Mouse (Mus musculus) heart, embryonic 15.5 days (tissue): Measurements from ENCODE around the gene Ypel4. TPM values are rescaled to one million over a fixed set of nuclear protein-coding genes. Genes with fewer than 3 reads are reported as not detected.

Experiments used
- ATAC-seq: fragments of 200-750 bp; cut with Nextera tagmentation; replicated peaks from 2 replicates; pipeline ENCODE4 v1.8.0; 2017; ENCODE audit warnings: low read depth, moderate TSS enrichment; ENCODE audit not compliant: insufficient number of reproducible peaks, insufficient read depth, low FRiP score
- H3K27ac ChIP-seq: fragments of 300-500 bp; sonication (generic); 2 replicates; pipeline ENCODE4 v1.5.1; 2015; ENCODE audit warnings: mild to moderate bottlenecking, inconsistent platforms
- H3K27me3 ChIP-seq: fragments of 300-500 bp; sonication (generic); 2 replicates; pipeline ENCODE4 v1.6.1; 2015; ENCODE audit warnings: inconsistent platforms
- H3K36me3 ChIP-seq: fragments of 300-500 bp; sonication (generic); 2 replicates; pipeline ENCODE4 v1.6.1; 2015; ENCODE audit warnings: mild to moderate bottlenecking, inconsistent platforms
- H3K4me1 ChIP-seq: fragments of 300-500 bp; sonication (generic); replicated peaks from 2 replicates; pipeline ENCODE4 v1.6.1; 2015; ENCODE audit warnings: inconsistent platforms
- H3K4me2 ChIP-seq: fragments of 300-500 bp; sonication (generic); 2 replicates; pipeline ENCODE4 v1.6.1; 2015; ENCODE audit warnings: inconsistent platforms, mild to moderate bottlenecking, moderate library complexity
- H3K4me3 ChIP-seq: fragments of 300-500 bp; sonication (generic); 2 replicates; pipeline ENCODE4 v1.5.1; 2015; ENCODE audit warnings: mild to moderate bottlenecking, inconsistent platforms
- H3K9ac ChIP-seq: fragments of 300-500 bp; sonication (generic); 2 replicates; pipeline ENCODE4 v1.6.1; 2015; ENCODE audit warnings: mild to moderate bottlenecking, inconsistent platforms
- H3K9me3 ChIP-seq: fragments of 300-500 bp; sonication (generic); replicated peaks from 2 replicates; pipeline ENCODE4 v1.6.1; 2016; ENCODE audit warnings: inconsistent platforms
- WGBS: fragments of 180-500 bp; shearing (Covaris S2); methylation state at CpG from one replicate; pipeline ENCODE4 v1.1.7; 2015; ENCODE audit warnings: mixed read lengths; 5-methylcytosine and 5-hydroxymethylcytosine counted together
- polyA plus RNA-seq: library from polyadenylated mRNA; unstranded; fragments of >200 nt; fragmentation: Nextera tagmentation; extraction: Ambion mirVana; gene quantifications from 2 replicates; pipeline ENCODE4 v1.2.1, GENCODE M21; 2015

Gene Ypel4
- polyA plus RNA-seq, 1 experiment from 2014 or later, result 3.0 TPM

DNA sequence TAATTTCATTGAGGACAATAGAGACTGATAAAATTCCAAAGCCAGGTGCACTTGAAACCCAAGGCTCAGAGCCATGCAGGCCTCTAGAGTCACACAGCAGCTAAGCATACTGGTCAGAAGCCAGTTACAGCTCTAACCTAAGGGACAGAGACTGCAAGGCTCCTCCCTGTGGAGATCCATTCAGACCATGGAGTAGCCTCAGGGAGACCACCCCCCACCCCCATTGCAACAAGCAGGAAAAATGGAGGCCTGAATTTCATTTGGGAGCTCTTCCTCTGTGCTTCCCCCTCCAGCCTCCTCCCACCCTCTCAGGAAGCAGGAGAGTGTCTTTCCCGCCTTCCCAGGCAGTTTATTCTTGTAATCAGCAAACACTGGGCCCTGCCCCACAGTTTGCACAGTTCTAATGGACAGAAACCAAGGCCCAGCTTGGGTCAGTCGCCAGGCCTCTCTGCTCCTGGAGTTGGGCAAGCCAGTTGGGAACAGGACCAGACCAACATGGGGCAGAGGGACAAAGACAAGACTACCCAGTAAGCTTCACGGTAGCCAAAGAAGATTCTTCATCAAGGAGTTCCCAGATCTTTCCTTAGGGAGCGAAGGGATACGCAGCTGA lies 8.1 kb downstream of the Ypel4 start:
- peak overlapping the region; percentile 95 for H3K4me3 ChIP-seq
- H3K36me3 ChIP-seq, result no peaks in the 10 kb centered on the region
- peaks cover 55% of the 10 kb centered on the region for H3K4me1 ChIP-seq
- H3K27ac ChIP-seq, result peak overlapping the region; percentile 100
- no peaks in the 10 kb centered on the region for H3K27me3 ChIP-seq
- ATAC-seq, result no peak
- no peaks in the 10 kb centered on the region for H3K9me3 ChIP-seq
- peak overlapping the region; percentile 99 for H3K9ac ChIP-seq
- WGBS, result 6% methylated on average over 5 of the region's 5 CpGs
- H3K4me2 ChIP-seq, result peak overlapping the region; percentile 91

DNA sequence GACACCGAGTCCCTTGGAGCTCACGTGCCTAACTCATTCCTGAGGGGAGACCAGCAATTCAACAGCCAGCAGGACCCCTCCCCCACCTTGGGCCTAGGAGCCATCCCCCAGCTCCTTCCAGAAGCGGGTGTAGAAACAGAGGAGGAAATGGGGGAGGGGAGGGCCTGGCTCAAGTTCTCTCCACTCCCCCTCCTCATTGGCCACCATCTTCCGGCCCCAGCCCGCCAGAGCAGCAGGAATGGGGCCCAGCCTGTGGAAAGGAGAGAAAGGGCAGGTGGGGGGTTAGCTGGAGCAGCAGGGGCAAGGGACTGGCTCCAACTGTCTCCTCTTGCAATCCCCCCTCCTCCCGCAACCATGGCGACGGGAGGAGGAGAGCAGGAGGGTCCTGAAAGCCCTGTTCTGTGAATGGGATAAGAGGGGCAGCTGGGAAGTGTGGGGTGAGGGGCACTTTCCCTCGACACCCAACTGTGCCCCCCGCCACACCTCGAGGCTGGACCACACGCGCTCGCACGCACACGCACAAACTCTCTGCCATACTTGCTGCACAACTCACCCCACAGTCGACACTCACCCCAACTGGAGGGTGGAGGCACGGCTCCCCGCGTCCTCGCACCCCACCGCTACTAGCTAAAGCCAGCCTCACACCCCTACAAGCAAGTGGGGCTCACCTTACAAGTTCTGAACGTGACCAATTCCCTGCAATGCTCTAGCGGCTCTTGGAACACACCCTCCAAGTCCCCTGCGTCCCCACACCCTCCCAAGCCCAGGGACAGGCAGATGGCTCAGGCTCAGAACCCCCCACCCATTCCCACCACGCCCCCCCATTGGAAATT lies 8.8 kb downstream of the Ypel4 start:
- peak overlapping the region; percentile 95 for H3K4me3 ChIP-seq
- ATAC-seq, result peak; percentile 27
- H3K9me3 ChIP-seq, result no peaks in the 10 kb centered on the region
- peak overlapping the region; percentile 91 for H3K4me2 ChIP-seq
- peak overlapping the region; percentile 100 for H3K27ac ChIP-seq
- no peaks in the 10 kb centered on the region for H3K36me3 ChIP-seq
- peak overlapping the region; percentile 99 for H3K9ac ChIP-seq
- 0% methylated on average over 25 of the region's 26 CpGs for WGBS
- H3K4me1 ChIP-seq, result peaks cover 48% of the 10 kb centered on the region
- no peaks in the 10 kb centered on the region for H3K27me3 ChIP-seq

DNA sequence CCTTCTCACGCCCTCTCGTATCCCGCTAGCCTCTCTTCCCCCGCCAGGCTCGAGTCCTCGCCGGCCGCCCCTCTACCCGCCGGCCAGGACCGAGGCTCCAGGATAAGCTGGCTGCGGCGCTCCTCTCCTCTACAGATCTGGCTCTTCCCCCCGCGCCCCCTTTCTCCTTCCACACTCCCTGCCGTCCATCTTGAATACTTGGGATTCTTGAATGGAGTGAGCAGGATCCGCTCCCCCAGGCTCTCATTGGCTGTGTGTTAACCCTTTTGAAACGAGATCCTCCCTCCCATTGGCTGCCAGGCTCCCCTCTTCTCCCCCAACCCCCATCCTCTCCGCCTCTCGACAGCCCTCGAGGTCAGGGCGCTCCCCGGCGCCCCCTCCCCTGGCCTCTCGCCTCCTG lies 9.7 kb downstream of the Ypel4 start, which contains the start of gene Gm19426:
Gm19426 (minus strand) TSS at position 95 of the 400 bp plus-strand sequence.
- peak within 1 kb of the TSS; percentile 100 for H3K27ac ChIP-seq
- H3K9me3 ChIP-seq, result no peaks in the 10 kb centered on the region
- H3K27me3 ChIP-seq, result no peaks in the 10 kb centered on the region
- WGBS, result under 1% methylated on average over 25 of the region's 25 CpGs
- H3K4me2 ChIP-seq, result peak within 1 kb of the TSS; percentile 91
- peak; percentile 94 for ATAC-seq
- no peaks in the 10 kb centered on the region for H3K36me3 ChIP-seq
- peaks cover 39% of the 10 kb centered on the region for H3K4me1 ChIP-seq
- peak within 1 kb of the TSS; percentile 95 for H3K4me3 ChIP-seq
- peak within 1 kb of the TSS; percentile 99 for H3K9ac ChIP-seq

- H3K27ac ChIP-seq, result peak overlapping the region; percentile 100
- H3K4me3 ChIP-seq, result peak overlapping the region; percentile 95
- peak overlapping the region; percentile 91 for H3K4me2 ChIP-seq
- WGBS, result 2% methylated on average over 10 of the region's 10 CpGs
- no peaks in the 10 kb centered on the region for H3K27me3 ChIP-seq
- no peaks in the 10 kb centered on the region for H3K9me3 ChIP-seq
- ATAC-seq, result peak; percentile 35
- H3K9ac ChIP-seq, result peak overlapping the region; percentile 99; the same call in 1 of the 2 replicates
- no peaks in the 10 kb centered on the region for H3K36me3 ChIP-seq
- peaks cover 34% of the 10 kb centered on the region for H3K4me1 ChIP-seq
These were observed 10.3 kb downstream of the Ypel4 start for GRCm38 (mm10) chr2:84744126-84744525.

GRCm38 (mm10) chr2:84750115-84750514 lies 16.3 kb downstream of the Ypel4 start:
- H3K36me3 ChIP-seq, result no peaks in the 10 kb centered on the region
- WGBS, result 59% methylated on average over 6 of the region's 6 CpGs
- no peak overlapping the region for H3K4me3 ChIP-seq
- no peaks in the 10 kb centered on the region for H3K4me1 ChIP-seq
- no peak overlapping the region for H3K9ac ChIP-seq
- H3K27me3 ChIP-seq, result no peaks in the 10 kb centered on the region
- no peak for ATAC-seq
- no peak overlapping the region for H3K27ac ChIP-seq
- no peaks in the 10 kb centered on the region for H3K9me3 ChIP-seq
- no peak overlapping the region for H3K4me2 ChIP-seq

- no peak overlapping the region for H3K4me3 ChIP-seq
- no peak overlapping the region for H3K27ac ChIP-seq
- H3K27me3 ChIP-seq, result no peaks in the 10 kb centered on the region
- H3K4me2 ChIP-seq, result no peak overlapping the region
- H3K4me1 ChIP-seq, result no peaks in the 10 kb centered on the region
- H3K9ac ChIP-seq, result no peak overlapping the region
- no peak for ATAC-seq
- WGBS, result 70% methylated on average over 5 of the region's 5 CpGs
- H3K36me3 ChIP-seq, result no peaks in the 10 kb centered on the region
- H3K9me3 ChIP-seq, result no peaks in the 10 kb centered on the region
These were observed 22.4 kb downstream of the Ypel4 start for GRCm38 (mm10) chr2:84756245-84756644.

GRCm38 (mm10) chr2:84757026-84757682 lies 23.3 kb downstream of the Ypel4 start:
- no peaks in the 10 kb centered on the region for H3K36me3 ChIP-seq
- no peak overlapping the region for H3K27ac ChIP-seq
- H3K4me2 ChIP-seq, result no peak overlapping the region
- 56% methylated on average over 7 of the region's 7 CpGs for WGBS
- no peaks in the 10 kb centered on the region for H3K27me3 ChIP-seq
- no peaks in the 10 kb centered on the region for H3K9me3 ChIP-seq
- no peak for ATAC-seq
- H3K4me3 ChIP-seq, result no peak overlapping the region
- H3K4me1 ChIP-seq, result no peaks in the 10 kb centered on the region
- H3K9ac ChIP-seq, result no peak overlapping the region

DNA sequence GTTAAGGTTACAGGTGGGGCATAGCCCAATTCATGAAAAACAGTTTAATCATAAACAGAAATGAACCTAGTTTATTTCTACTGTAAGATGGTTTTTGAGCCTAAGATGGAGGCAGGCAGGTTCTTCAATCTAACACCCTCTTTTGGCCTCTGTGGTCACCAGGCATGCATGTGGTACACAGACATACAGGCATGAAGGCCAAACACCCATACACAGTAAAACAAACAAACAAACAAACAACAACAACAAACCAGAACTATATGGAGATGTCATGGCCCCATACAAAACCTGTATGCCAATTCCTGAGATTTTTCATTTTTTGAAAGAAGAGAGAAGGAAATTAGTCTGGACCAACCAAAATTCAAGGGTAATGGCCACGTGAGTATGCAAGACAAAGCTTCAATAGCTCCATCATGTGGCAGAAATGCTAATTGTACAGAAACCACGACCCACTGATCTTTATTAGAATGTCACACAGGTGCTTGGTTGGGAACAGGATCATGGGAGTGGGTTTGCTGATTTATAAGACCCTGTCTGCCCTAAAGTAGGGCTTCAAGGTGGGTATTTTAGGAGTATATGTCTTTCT lies 24.8 kb downstream of the Ypel4 start:
- no peaks in the 10 kb centered on the region for H3K9me3 ChIP-seq
- H3K27me3 ChIP-seq, result no peaks in the 10 kb centered on the region
- no peak overlapping the region for H3K9ac ChIP-seq
- H3K4me1 ChIP-seq, result no peaks in the 10 kb centered on the region
- no peak overlapping the region for H3K4me2 ChIP-seq
- under 1% methylated on average over 2 of the region's 2 CpGs for WGBS
- no peak overlapping the region for H3K27ac ChIP-seq
- no peaks in the 10 kb centered on the region for H3K36me3 ChIP-seq
- no peak for ATAC-seq
- no peak overlapping the region for H3K4me3 ChIP-seq

DNA sequence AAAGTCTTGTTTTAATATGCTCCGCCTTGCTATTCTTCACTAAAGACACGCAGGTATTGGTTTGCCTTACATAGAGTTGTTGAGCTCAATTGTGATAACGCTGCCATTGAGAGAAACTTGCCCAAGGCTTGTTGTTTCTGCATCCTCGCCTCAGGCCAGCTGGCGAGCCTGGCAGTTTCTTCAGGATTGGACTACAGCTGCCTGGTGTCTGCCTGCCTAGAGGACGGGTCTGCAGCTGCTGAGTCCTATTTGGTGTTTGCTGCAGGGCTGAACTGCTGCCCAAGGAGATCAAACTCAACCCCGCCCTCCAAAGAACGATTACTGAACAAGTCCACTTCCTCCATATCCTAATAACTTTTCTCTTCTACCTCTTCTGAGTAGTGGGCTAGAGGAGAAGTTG lies 26.9 kb downstream of the Ypel4 start:
- H3K4me2 ChIP-seq, result no peak overlapping the region
- H3K4me3 ChIP-seq, result no peak overlapping the region
- ATAC-seq, result no peak
- no peaks in the 10 kb centered on the region for H3K36me3 ChIP-seq
- H3K9me3 ChIP-seq, result no peaks in the 10 kb centered on the region
- H3K4me1 ChIP-seq, result no peaks in the 10 kb centered on the region
- WGBS, result 73% methylated on average over 8 of the region's 8 CpGs
- H3K27ac ChIP-seq, result no peak overlapping the region
- no peak overlapping the region for H3K9ac ChIP-seq
- no peaks in the 10 kb centered on the region for H3K27me3 ChIP-seq

DNA sequence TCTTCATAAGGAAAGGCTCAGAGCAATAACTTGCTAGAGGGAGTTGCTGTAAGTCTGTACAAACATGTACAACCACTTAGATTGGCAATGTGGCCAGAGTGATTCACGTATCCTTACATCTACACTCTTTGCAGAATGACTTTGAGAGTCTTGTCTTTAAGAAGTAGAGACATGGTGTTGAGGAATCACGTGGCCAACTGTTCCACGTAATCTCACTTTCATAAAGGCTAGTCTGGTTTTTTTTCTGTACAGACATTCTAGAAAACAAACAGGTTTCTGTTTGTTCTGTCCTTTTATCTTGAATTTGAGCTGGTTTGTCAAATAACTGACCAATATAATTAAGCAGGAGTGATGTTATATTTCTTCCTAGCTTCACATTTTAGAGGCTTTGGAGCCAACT lies 27.5 kb downstream of the Ypel4 start:
- H3K4me2 ChIP-seq, result no peak overlapping the region
- 71% methylated on average over 3 of the region's 3 CpGs for WGBS
- no peak for ATAC-seq

DNA sequence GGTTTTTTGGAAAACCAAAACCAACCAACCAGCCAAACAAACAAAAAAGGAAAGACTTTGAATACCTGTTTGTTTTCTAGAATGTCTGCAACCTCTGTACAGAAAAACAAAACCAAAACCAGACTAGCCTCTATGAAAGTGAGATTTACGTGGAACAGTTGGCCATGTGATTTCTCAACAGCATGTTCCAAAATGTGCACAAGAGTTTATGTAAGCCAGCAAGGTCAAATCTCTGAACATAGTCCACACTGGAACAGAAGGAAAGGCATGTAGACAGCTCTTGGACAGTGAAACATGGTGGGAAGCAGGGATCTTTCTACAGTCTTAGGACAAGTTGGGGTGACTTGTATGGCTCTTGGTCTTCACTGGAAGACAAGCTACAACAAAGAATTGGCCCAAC lies 28.0 kb downstream of the Ypel4 start:
- no peak for ATAC-seq
- 78% methylated on average over 1 of the region's 1 CpGs for whole genome bisulfite sequencing
- Histone ChIP-seq H3K9ac (no peak overlapping the region), H3K27me3 (no peaks in the 10 kb centered on the region), H3K4me1 (no peaks in the 10 kb centered on the region), H3K4me3 (no peak overlapping the region), H3K36me3 (no peaks in the 10 kb centered on the region), H3K9me3 (no peaks in the 10 kb centered on the region), H3K27ac (no peak overlapping the region), H3K4me2 (no peak overlapping the region)

More for the DNA sequence above, 27.5 kb downstream of the Ypel4 start:
- Histone ChIP-seq H3K4me3 (no peak overlapping the region), H3K27ac (no peak overlapping the region), H3K27me3 (no peaks in the 10 kb centered on the region), H3K4me1 (no peaks in the 10 kb centered on the region), H3K9me3 (no peaks in the 10 kb centered on the region), H3K36me3 (no peaks in the 10 kb centered on the region), H3K9ac (no peak overlapping the region)
